Mouse (Mus musculus): ENCODE results near the gene Plrg1. TPM values are rescaled to one million over a fixed set of nuclear protein-coding genes. Genes with fewer than 3 reads are reported as not detected.

The Plrg1 gene
- polyA plus RNA-seq (2015; fragmentation: Nextera tagmentation; extraction: Ambion mirVana) = 59.5 and 62.6 TPM in 2 replicates

DNA sequence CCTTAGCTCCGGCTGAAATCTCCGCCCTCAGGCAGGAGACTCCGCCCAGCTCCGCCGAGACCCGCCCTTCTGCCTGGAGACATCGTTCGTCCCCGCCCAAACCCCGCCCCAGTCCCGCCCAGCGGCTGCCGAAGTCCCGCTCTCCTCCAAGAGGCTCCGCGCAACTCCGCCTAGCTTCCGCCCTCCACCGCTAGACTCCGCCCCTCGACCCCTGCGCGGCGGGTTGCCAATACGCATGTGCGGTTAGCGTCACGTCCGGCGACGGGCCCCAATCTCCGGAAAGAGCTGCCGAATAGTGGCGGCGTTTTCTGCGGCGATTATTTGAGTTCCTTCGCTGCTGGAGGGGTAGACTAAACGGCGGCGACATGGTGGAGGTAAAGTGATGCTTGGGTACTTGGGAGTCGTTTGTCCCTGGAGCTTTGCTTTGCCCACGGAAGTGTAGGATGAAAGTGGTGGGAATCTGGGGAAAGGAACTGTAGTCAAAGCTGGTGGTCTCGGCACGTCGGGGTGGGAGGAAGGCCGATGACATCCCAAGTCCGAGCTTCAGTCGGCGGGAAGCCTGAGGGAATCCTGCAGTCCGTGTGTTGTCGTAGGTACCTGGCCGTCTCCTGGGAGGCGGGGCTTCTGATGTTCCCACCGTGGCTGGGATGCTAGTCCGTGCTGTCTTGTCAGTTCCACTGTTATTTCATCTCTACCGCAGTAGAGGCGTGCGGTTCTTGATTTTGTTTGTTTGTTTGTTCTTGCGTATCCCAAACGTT lies at the start of gene Plrg1:
TSS of gene Plrg1 (plus strand) at position 242 of the 758 bp plus-strand sequence.
- 0% methylated on average over 61 of the region's 61 CpGs for WGBS
- Histone ChIP-seq H3K36me3 (ENCODE audit: control insufficient read depth, insufficient read depth) (peaks cover 22% of the 10 kb centered on the region), H3K27me3 (ENCODE audit: control insufficient read depth, insufficient read depth, low read length) (no peaks in the 10 kb centered on the region)

GRCm38 (mm10) chr3:83007557-83007956 lies 47.8 kb upstream of the Plrg1 start, which contains the start of gene Fgg:
TSS of gene Fgg (plus strand) at chr3:83007724.
- WGBS = 42% methylated on average over 7 of the region's 7 CpGs
- H3K9me3 ChIP-seq (replicated peaks; ENCODE audit: control insufficient read depth, low read length) = no peaks in the 10 kb centered on the region
- no peaks in the 10 kb centered on the region for H3K4me1 ChIP-seq (ENCODE audit: control insufficient read depth, insufficient read depth, low read length)
- H3K4me2 ChIP-seq (ENCODE audit: low read depth, low read length) = no peak within 1 kb of the TSS
- H3K27ac ChIP-seq (ENCODE audit: low read length) = no peak within 1 kb of the TSS
- no peak for ATAC-seq (replicated peaks; ENCODE audit: extremely low read depth, insufficient read depth, low FRiP score)
- H3K27me3 ChIP-seq (ENCODE audit: control insufficient read depth, insufficient read depth, low read length) = peaks cover 2% of the 10 kb centered on the region; the same call in 1 of the 2 replicates
- no peak within 1 kb of the TSS for H3K9ac ChIP-seq (ENCODE audit: low read length)
- no peak within 1 kb of the TSS for H3K4me3 ChIP-seq (ENCODE audit: low read length)
- H3K36me3 ChIP-seq (ENCODE audit: control insufficient read depth, insufficient read depth) = no peaks in the 10 kb centered on the region

More for the DNA sequence above, at the start of gene Plrg1:
- Histone ChIP-seq H3K9me3 (replicated peaks; ENCODE audit: control insufficient read depth, low read length) (no peaks in the 10 kb centered on the region), H3K9ac (ENCODE audit: low read length) (peak within 1 kb of the TSS; percentile 91), H3K4me2 (ENCODE audit: low read depth, low read length) (peak within 1 kb of the TSS; percentile 95), H3K4me3 (ENCODE audit: low read length) (peak within 1 kb of the TSS; percentile 88), H3K4me1 (ENCODE audit: control insufficient read depth, insufficient read depth, low read length) (peaks cover 9% of the 10 kb centered on the region), H3K27ac (ENCODE audit: low read length) (peak within 1 kb of the TSS; percentile 73)
- ATAC-seq (replicated peaks; ENCODE audit: extremely low read depth, insufficient read depth, low FRiP score) = peak; percentile 100

- H3K4me3 ChIP-seq (ENCODE audit: low read length) = no peak overlapping the region
- H3K27ac ChIP-seq (ENCODE audit: low read length) = no peak overlapping the region
- no peak overlapping the region for H3K4me2 ChIP-seq (ENCODE audit: low read depth, low read length)
- peaks cover 2% of the 10 kb centered on the region; the same call in 1 of the 2 replicates for H3K27me3 ChIP-seq (ENCODE audit: control insufficient read depth, insufficient read depth, low read length)
- no peak overlapping the region for H3K9ac ChIP-seq (ENCODE audit: low read length)
- H3K36me3 ChIP-seq (ENCODE audit: control insufficient read depth, insufficient read depth) = no peaks in the 10 kb centered on the region
- no peak for ATAC-seq (replicated peaks; ENCODE audit: extremely low read depth, insufficient read depth, low FRiP score)
- WGBS = 72% methylated on average over 11 of the region's 11 CpGs
- H3K9me3 ChIP-seq (replicated peaks; ENCODE audit: control insufficient read depth, low read length) = no peaks in the 10 kb centered on the region
- H3K4me1 ChIP-seq (ENCODE audit: control insufficient read depth, insufficient read depth, low read length) = no peaks in the 10 kb centered on the region
These were observed 45.0 kb upstream of the Plrg1 start for GRCm38 (mm10) chr3:83010291-83010690.

- no peak overlapping the region for H3K9ac ChIP-seq (ENCODE audit: low read length)
- H3K27me3 ChIP-seq (ENCODE audit: control insufficient read depth, insufficient read depth, low read length) = peaks cover 2% of the 10 kb centered on the region; the same call in 1 of the 2 replicates
- H3K9me3 ChIP-seq (replicated peaks; ENCODE audit: control insufficient read depth, low read length) = no peaks in the 10 kb centered on the region
- no peak overlapping the region for H3K4me2 ChIP-seq (ENCODE audit: low read depth, low read length)
- H3K4me3 ChIP-seq (ENCODE audit: low read length) = no peak overlapping the region
- H3K27ac ChIP-seq (ENCODE audit: low read length) = no peak overlapping the region
- no peaks in the 10 kb centered on the region for H3K36me3 ChIP-seq (ENCODE audit: control insufficient read depth, insufficient read depth)
- no peaks in the 10 kb centered on the region for H3K4me1 ChIP-seq (ENCODE audit: control insufficient read depth, insufficient read depth, low read length)
- ATAC-seq (replicated peaks; ENCODE audit: extremely low read depth, insufficient read depth, low FRiP score) = no peak
- 89% methylated on average over 4 of the region's 4 CpGs for WGBS
These were observed 44.2 kb upstream of the Plrg1 start for GRCm38 (mm10) chr3:83011136-83011535.

GRCm38 (mm10) chr3:83011565-83011964 lies 43.8 kb upstream of the Plrg1 start:
- no peak overlapping the region for H3K4me2 ChIP-seq (ENCODE audit: low read depth, low read length)
- no peak for ATAC-seq (replicated peaks; ENCODE audit: extremely low read depth, insufficient read depth, low FRiP score)
- H3K27me3 ChIP-seq (ENCODE audit: control insufficient read depth, insufficient read depth, low read length) = peaks cover 2% of the 10 kb centered on the region; the same call in 1 of the 2 replicates
- H3K9ac ChIP-seq (ENCODE audit: low read length) = no peak overlapping the region
- H3K9me3 ChIP-seq (replicated peaks; ENCODE audit: control insufficient read depth, low read length) = no peaks in the 10 kb centered on the region
- 80% methylated on average over 4 of the region's 4 CpGs for WGBS
- no peaks in the 10 kb centered on the region for H3K4me1 ChIP-seq (ENCODE audit: control insufficient read depth, insufficient read depth, low read length)
- no peak overlapping the region for H3K4me3 ChIP-seq (ENCODE audit: low read length)
- H3K27ac ChIP-seq (ENCODE audit: low read length) = no peak overlapping the region
- H3K36me3 ChIP-seq (ENCODE audit: control insufficient read depth, insufficient read depth) = no peaks in the 10 kb centered on the region

GRCm38 (mm10) chr3:83012636-83013035 lies 42.7 kb upstream of the Plrg1 start:
- Histone ChIP-seq H3K27ac (ENCODE audit: low read length) (no peak overlapping the region), H3K9me3 (replicated peaks; ENCODE audit: control insufficient read depth, low read length) (no peaks in the 10 kb centered on the region), H3K27me3 (ENCODE audit: control insufficient read depth, insufficient read depth, low read length) (peaks cover 2% of the 10 kb centered on the region; the same call in 1 of the 2 replicates), H3K4me2 (ENCODE audit: low read depth, low read length) (no peak overlapping the region), H3K4me1 (ENCODE audit: control insufficient read depth, insufficient read depth, low read length) (no peaks in the 10 kb centered on the region), H3K9ac (ENCODE audit: low read length) (no peak overlapping the region), H3K36me3 (ENCODE audit: control insufficient read depth, insufficient read depth) (no peaks in the 10 kb centered on the region), H3K4me3 (ENCODE audit: low read length) (no peak overlapping the region)
- 88% methylated on average over 19 of the region's 19 CpGs for WGBS
- no peak for ATAC-seq (replicated peaks; ENCODE audit: extremely low read depth, insufficient read depth, low FRiP score)

GRCm38 (mm10) chr3:83013951-83014350 lies 41.4 kb upstream of the Plrg1 start:
- Histone ChIP-seq H3K9me3 (replicated peaks; ENCODE audit: control insufficient read depth, low read length) (no peaks in the 10 kb centered on the region), H3K4me2 (ENCODE audit: low read depth, low read length) (no peak overlapping the region), H3K4me3 (ENCODE audit: low read length) (no peak overlapping the region), H3K9ac (ENCODE audit: low read length) (no peak overlapping the region), H3K4me1 (ENCODE audit: control insufficient read depth, insufficient read depth, low read length) (no peaks in the 10 kb centered on the region), H3K27me3 (ENCODE audit: control insufficient read depth, insufficient read depth, low read length) (peaks cover 2% of the 10 kb centered on the region; the same call in 1 of the 2 replicates), H3K36me3 (ENCODE audit: control insufficient read depth, insufficient read depth) (no peaks in the 10 kb centered on the region), H3K27ac (ENCODE audit: low read length) (no peak overlapping the region)
- no peak for ATAC-seq (replicated peaks; ENCODE audit: extremely low read depth, insufficient read depth, low FRiP score)
- 85% methylated on average over 10 of the region's 10 CpGs for WGBS

DNA sequence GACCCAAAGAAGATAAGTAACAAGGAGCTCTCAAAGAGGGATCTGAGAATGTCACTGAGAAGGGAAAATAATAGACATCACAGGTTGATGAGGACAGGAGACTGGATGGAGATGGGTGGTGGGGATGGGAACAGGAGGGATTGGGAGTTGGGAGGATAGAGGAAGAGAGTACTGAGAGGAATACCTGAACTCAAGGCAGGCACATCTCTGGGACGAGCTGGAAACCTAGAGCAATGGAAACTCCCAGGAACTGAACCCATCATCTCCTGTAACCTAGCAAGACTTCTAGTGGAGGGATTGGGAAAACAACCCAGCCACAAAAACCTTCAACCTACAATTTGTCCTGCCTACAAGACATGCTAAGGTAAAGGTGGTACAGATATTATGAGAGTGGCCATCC lies 39.1 kb upstream of the Plrg1 start:
- Histone ChIP-seq H3K4me2 (ENCODE audit: low read depth, low read length) (no peak overlapping the region), H3K4me3 (ENCODE audit: low read length) (no peak overlapping the region), H3K9ac (ENCODE audit: low read length) (no peak overlapping the region), H3K27ac (ENCODE audit: low read length) (no peak overlapping the region), H3K9me3 (replicated peaks; ENCODE audit: control insufficient read depth, low read length) (no peaks in the 10 kb centered on the region), H3K36me3 (ENCODE audit: control insufficient read depth, insufficient read depth) (no peaks in the 10 kb centered on the region), H3K27me3 (ENCODE audit: control insufficient read depth, insufficient read depth, low read length) (no peaks in the 10 kb centered on the region), H3K4me1 (ENCODE audit: control insufficient read depth, insufficient read depth, low read length) (no peaks in the 10 kb centered on the region)
- 59% methylated on average over 1 of the region's 1 CpGs for WGBS
- ATAC-seq (replicated peaks; ENCODE audit: extremely low read depth, insufficient read depth, low FRiP score) = no peak

DNA sequence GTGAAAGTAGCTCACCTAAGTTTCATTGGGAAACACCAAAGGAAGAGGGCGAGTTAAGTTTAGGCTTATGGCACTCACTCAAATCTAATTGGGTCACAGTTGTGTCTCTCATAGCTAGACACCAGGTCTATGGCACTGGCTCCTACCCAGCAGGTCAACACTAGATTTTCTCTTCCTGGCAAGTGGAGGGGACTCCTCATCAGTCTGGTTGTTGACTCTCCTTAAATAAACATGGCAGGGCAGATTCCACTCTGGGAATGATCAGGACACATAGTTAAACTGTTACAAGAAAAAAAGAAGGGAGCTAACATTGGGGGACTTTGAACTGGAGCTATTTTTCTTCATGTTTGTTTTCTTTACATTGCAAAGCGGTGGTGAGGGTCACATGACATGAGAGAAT lies 34.9 kb upstream of the Plrg1 start:
- no peak overlapping the region for H3K4me2 ChIP-seq (ENCODE audit: low read depth, low read length)
- H3K9me3 ChIP-seq (replicated peaks; ENCODE audit: control insufficient read depth, low read length) = no peaks in the 10 kb centered on the region
- ATAC-seq (replicated peaks; ENCODE audit: extremely low read depth, insufficient read depth, low FRiP score) = no peak
- no peaks in the 10 kb centered on the region for H3K36me3 ChIP-seq (ENCODE audit: control insufficient read depth, insufficient read depth)
- no peaks in the 10 kb centered on the region for H3K4me1 ChIP-seq (ENCODE audit: control insufficient read depth, insufficient read depth, low read length)
- no peak overlapping the region for H3K4me3 ChIP-seq (ENCODE audit: low read length)
- no peaks in the 10 kb centered on the region for H3K27me3 ChIP-seq (ENCODE audit: control insufficient read depth, insufficient read depth, low read length)
- 78% methylated on average over 2 of the region's 2 CpGs for WGBS
- no peak overlapping the region for H3K9ac ChIP-seq (ENCODE audit: low read length)
- no peak overlapping the region for H3K27ac ChIP-seq (ENCODE audit: low read length)

Data from heart, embryonic 16.5 days (tissue).